Mouse (Mus musculus) heart, adult 18-20 months (tissue): Measurements from ENCODE around the gene Mfsd7a. TPM values are rescaled to one million over a fixed set of nuclear protein-coding genes. Genes with fewer than 3 reads are reported as not detected.

Experiments used
- DNase-seq, 2 experiments: peaks; one replicate each; pipeline ENCODE4 v3.0.0; 2021 to 2022; ENCODE audit warnings: mixed read lengths in 1 of 2
- total RNA-seq, 2 experiments: library from RNA; stranded (reverse); gene quantifications; 2 replicates each; pipeline ENCODE4 v1.2.3; 2021

Gene Mfsd7a
- total RNA-seq, 2 experiments from 2014 or later: 1.8 to 2.9 TPM

- DNase-seq: peak; percentile 94 to 97
Measured at GRCm38 (mm10) chr5:108433804-108434587, 14.7 kb downstream of the Mfsd7a start, which contains the start of gene Atp5k. TSS of gene Atp5k (minus strand) at chr5:108434448.

DNA sequence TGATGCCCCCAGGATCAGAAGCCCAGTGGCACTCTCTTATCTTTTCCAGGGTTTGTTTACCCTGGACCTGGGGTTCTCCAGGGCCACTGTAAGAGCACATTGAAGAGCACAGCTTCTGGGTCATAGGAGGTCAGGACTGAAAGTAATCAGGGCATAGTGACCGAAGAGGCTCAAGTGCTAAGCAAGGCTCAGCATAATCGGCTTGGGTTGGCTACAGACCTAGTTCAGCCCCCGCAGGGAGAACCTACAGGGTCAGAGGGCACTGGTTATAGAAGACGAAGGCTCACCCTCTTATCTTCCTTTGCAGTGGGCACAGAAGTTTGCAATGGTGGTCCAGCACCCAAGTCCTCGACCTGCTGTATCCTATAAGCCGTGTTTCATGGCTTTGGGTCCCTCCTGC lies 17.5 kb downstream of the Mfsd7a start:
- no peak for DNase-seq

DNA sequence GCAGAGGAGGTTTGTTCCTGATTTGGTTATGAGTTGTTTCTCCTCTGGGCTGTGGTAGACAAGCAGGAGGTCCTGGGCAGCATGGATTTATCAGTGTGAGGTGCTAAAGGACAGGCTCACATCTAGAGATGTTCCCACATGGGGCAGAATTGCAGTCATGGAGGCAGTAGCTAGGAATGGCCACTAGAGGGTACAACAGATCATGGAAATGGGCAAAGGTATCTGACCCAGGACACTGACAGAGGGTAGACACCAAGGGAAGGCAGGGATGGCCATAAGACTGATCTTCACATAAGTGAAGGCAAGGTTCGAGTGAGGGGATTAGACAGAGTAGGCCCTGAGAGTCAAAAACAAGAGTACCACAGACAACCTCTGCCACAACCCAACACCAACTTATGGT lies 21.5 kb downstream of the Mfsd7a start:
- DNase-seq: peak; percentile 48 to 71

DNA sequence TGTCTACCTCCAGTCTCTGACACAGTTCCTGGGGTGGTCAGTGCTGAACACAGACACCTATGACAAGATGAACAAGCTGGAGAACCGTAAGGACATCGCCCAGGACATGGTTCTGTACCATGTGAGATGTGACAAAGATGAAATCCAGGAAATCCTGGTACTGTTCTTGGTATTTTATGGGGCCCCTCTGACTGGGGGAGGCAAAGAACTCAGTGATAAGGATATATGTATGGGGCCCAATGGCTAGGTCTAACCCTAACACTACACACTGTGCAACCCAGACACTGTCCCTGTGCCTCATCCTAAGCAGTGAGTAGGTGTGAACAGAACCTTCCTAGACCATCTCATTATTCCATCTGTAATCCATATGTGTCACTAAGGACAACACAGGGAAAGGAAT lies 25.3 kb downstream of the Mfsd7a start:
- DNase-seq: no peak

DNA sequence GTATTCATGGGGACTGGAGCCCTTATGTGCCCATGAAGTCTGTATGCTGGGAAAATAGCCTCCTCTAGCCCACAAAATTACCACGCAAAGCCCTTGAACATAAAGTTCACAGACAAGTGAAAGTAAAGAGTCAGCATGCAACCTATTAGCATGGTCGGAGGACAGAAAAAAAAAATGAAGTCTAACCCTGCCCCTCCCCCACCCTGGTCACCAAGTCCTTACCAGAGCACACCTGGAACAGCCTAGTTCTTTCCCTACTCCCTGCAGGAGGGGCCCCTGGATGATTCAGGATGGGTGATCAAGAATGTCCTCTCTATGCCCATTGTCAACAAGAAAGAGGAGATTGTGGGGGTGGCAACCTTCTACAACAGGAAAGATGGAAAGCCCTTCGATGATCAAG lies 25.9 kb downstream of the Mfsd7a start:
- no peak for DNase-seq

GRCm38 (mm10) chr5:108414711-108415110 lies 34.0 kb downstream of the Mfsd7a start:
- DNase-seq: no peak

- no peak for DNase-seq
Measured at GRCm38 (mm10) chr5:108406977-108407376, 41.7 kb downstream of the Mfsd7a start.

DNA sequence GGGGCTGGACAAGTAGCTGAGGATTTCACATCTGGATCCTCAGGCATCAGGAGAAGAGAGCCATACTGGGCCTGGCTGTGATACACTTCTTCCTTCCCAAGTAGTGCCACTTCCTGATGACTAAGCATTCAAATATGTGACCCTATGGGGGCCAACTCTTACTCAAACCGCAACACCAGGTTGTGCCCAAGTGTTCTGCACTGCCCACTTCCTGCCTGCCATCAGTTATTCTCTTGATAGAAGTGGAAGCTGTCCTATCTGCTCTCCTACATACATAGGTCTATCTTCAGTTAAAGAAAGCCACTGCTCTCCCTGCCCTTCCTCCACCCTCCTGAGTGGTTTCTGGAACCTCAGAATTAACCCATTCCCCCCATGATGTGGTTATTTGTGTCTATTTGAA lies 43.2 kb downstream of the Mfsd7a start:
- no peak for DNase-seq

- no peak for DNase-seq
Measured at GRCm38 (mm10) chr5:108403453-108403852, 45.2 kb downstream of the Mfsd7a start.

Other genes starting within 250 kb of the Mfsd7a start
- 10 to 100 TPM; 19.3 to 21.5 TPM for gene Dr1, start 180.0 kb downstream of the Mfsd7a start, total RNA-seq
- gene Pigg, start 136.3 kb downstream of the Mfsd7a start, total RNA-seq: 10 to 100 TPM; 10.1 to 12.5 TPM
- gene Gm42517, start 81.0 kb downstream of the Mfsd7a start, total RNA-seq: 1 to 10 TPM; 2.5 to 3.8 TPM
- gene Pde6b, start 60.5 kb downstream of the Mfsd7a start, total RNA-seq: not detected
- 1,000 to 10,000 TPM; 1,085 to 1,145 TPM for gene Atp5k, start 14.4 kb downstream of the Mfsd7a start, total RNA-seq
- gene Pcgf3, start 12.3 kb upstream of the Mfsd7a start, total RNA-seq: 10 to 100 TPM; 29.9 to 31.3 TPM
- gene Cplx1, start 101.1 kb upstream of the Mfsd7a start, total RNA-seq: under 1 TPM in 1 of 2 experiments, not detected in 1; 0.21 TPM
- gene Gak, start 180.9 kb upstream of the Mfsd7a start, total RNA-seq: 10 to 100 TPM; 18.2 to 21.5 TPM
- 10 to 100 TPM in 1 of 2 experiments, 1 to 10 TPM in 1; 8.5 to 11.1 TPM for gene Tmem175, start 180.9 kb upstream of the Mfsd7a start, total RNA-seq
- 10 to 100 TPM; 18.1 to 21.4 TPM for gene Idua, start 211.4 kb upstream of the Mfsd7a start, total RNA-seq
- 1 to 10 TPM; 4.8 to 6.6 TPM for gene Dgkq, start 220.8 kb upstream of the Mfsd7a start, total RNA-seq
- gene Slc26a1, start 226.7 kb upstream of the Mfsd7a start, total RNA-seq: not detected
- 10 to 100 TPM; 23.7 to 26.1 TPM for gene Fgfrl1, start 243.5 kb upstream of the Mfsd7a start, total RNA-seq